Mouse (Mus musculus) hindbrain, embryonic 11.5 days (tissue): Measurements from ENCODE around the gene Smim20. TPM values are rescaled to one million over a fixed set of nuclear protein-coding genes. Genes with fewer than 3 reads are reported as not detected.

ENCODE experiments used
- ATAC-seq: fragments of 200-750 bp; cut with Nextera tagmentation; 2 replicates; pipeline ENCODE4 v1.8.0; 2017; ENCODE audit warnings: mild to moderate bottlenecking, moderate TSS enrichment, moderate library complexity; ENCODE audit not compliant: low FRiP score
- DNase-seq: peaks from one replicate; pipeline ENCODE4 v3.0.0-alpha.2; 2015; ENCODE audit warnings: low spot score
- H3K27ac ChIP-seq: fragments of 300-500 bp; sonication (generic); 2 replicates; pipeline ENCODE4 v1.5.1; 2014; ENCODE audit warnings: mild to moderate bottlenecking, low read depth, low read length
- H3K27me3 ChIP-seq: fragments of 300-500 bp; sonication (generic); 2 replicates; pipeline ENCODE4 v1.6.1; 2014; ENCODE audit warnings: mild to moderate bottlenecking, low read length, moderate library complexity, mixed read lengths; ENCODE audit not compliant: control insufficient read depth, insufficient read depth
- H3K36me3 ChIP-seq: fragments of 300-500 bp; sonication (generic); 2 replicates; pipeline ENCODE4 v1.6.1; 2014; ENCODE audit warnings: mild to moderate bottlenecking, low read length, moderate library complexity, mixed read lengths; ENCODE audit not compliant: control insufficient read depth, insufficient read depth
- H3K4me1 ChIP-seq: fragments of 300-500 bp; sonication (generic); replicated peaks from 2 replicates; pipeline ENCODE4 v1.6.1; 2014; ENCODE audit warnings: low read length, mixed read lengths; ENCODE audit not compliant: control insufficient read depth, insufficient read depth
- H3K4me2 ChIP-seq: fragments of 300-500 bp; sonication (generic); replicated peaks from 2 replicates; pipeline ENCODE4 v1.6.1; 2014; ENCODE audit warnings: mild to moderate bottlenecking, low read depth, low read length
- H3K4me3 ChIP-seq: fragments of 300-500 bp; sonication (generic); 2 replicates; pipeline ENCODE4 v1.5.1; 2014; ENCODE audit warnings: low read depth, low read length
- H3K9ac ChIP-seq: fragments of 300-500 bp; sonication (generic); 2 replicates; pipeline ENCODE4 v1.6.1; 2014; ENCODE audit warnings: low read depth, low read length
- H3K9me3 ChIP-seq: fragments of 300-500 bp; sonication (generic); 2 replicates; pipeline ENCODE4 v1.6.1; 2016; ENCODE audit warnings: low read length; ENCODE audit not compliant: control insufficient read depth
- WGBS: fragments of 180-500 bp; shearing (Covaris S2); extraction: QIAGEN DNeasy Blood & Tissue Kit; methylation state at CpG from one replicate; pipeline ENCODE4 v1.1.7; 2014; 5-methylcytosine and 5-hydroxymethylcytosine counted together
- polyA plus RNA-seq: library from polyadenylated mRNA; unstranded; fragments of >200 nt; fragmentation: Nextera tagmentation; extraction: Ambion mirVana; gene quantifications from 2 replicates; pipeline ENCODE4 v1.2.1, GENCODE M21; 2014

Gene Smim20
- polyA plus RNA-seq, 1 experiment from 2014 or later: 69.2 TPM

- H3K27me3 ChIP-seq: no peaks in the 10 kb centered on the region
- no peak overlapping the region for H3K27ac ChIP-seq
These were observed 56.2 kb downstream of the Smim20 start for GRCm38 (mm10) chr5:53323121-53323520.

GRCm38 (mm10) chr5:53324256-53324655 is 57.4 kb downstream of the Smim20 start:
- no peak overlapping the region for H3K4me3 ChIP-seq

More at GRCm38 (mm10) chr5:53323121-53323520, 56.2 kb downstream of the Smim20 start:
- no peak overlapping the region for H3K9ac ChIP-seq
- WGBS: 63% methylated on average over 7 of the region's 7 CpGs
- H3K4me1 ChIP-seq: no peaks in the 10 kb centered on the region
- ATAC-seq: no peak
- H3K9me3 ChIP-seq: no peaks in the 10 kb centered on the region
- no peak overlapping the region for H3K4me3 ChIP-seq
- H3K4me2 ChIP-seq: no peak overlapping the region
- peak; percentile 9 for DNase-seq
- no peaks in the 10 kb centered on the region for H3K36me3 ChIP-seq

GRCm38 (mm10) chr5:53324791-53325190 is 57.9 kb downstream of the Smim20 start:
- Histone ChIP-seq H3K27me3 (no peaks in the 10 kb centered on the region), H3K4me1 (no peaks in the 10 kb centered on the region), H3K4me3 (no peak overlapping the region), H3K36me3 (no peaks in the 10 kb centered on the region), H3K27ac (no peak overlapping the region), H3K9me3 (no peaks in the 10 kb centered on the region), H3K4me2 (no peak overlapping the region), H3K9ac (no peak overlapping the region)
- peak; percentile 19 for DNase-seq
- ATAC-seq: 0 out of 2 replicates have a peak, but pooled peaks have one; percentile 36
- WGBS: 25% methylated on average over 6 of the region's 6 CpGs

More at GRCm38 (mm10) chr5:53324256-53324655, 57.4 kb downstream of the Smim20 start:
- no peak overlapping the region for H3K4me2 ChIP-seq
- H3K27me3 ChIP-seq: no peaks in the 10 kb centered on the region
- no peak overlapping the region for H3K9ac ChIP-seq
- no peaks in the 10 kb centered on the region for H3K9me3 ChIP-seq
- no peak overlapping the region for H3K27ac ChIP-seq
- no peaks in the 10 kb centered on the region for H3K36me3 ChIP-seq
- ATAC-seq: no peak
- 69% methylated on average over 3 of the region's 3 CpGs for WGBS
- DNase-seq: no peak
- no peaks in the 10 kb centered on the region for H3K4me1 ChIP-seq

- 6% methylated on average over 8 of the region's 8 CpGs for WGBS
- Histone ChIP-seq H3K36me3 (no peaks in the 10 kb centered on the region), H3K4me1 (no peaks in the 10 kb centered on the region), H3K27me3 (no peaks in the 10 kb centered on the region), H3K4me3 (no peak overlapping the region), H3K4me2 (no peak overlapping the region), H3K9me3 (no peaks in the 10 kb centered on the region), H3K9ac (no peak overlapping the region), H3K27ac (no peak overlapping the region)
- ATAC-seq: peak; percentile 54; the same call in 1 of the 2 replicates
- peak; percentile 85 for DNase-seq
These were observed 59.1 kb downstream of the Smim20 start for GRCm38 (mm10) chr5:53326023-53326422.

DNA sequence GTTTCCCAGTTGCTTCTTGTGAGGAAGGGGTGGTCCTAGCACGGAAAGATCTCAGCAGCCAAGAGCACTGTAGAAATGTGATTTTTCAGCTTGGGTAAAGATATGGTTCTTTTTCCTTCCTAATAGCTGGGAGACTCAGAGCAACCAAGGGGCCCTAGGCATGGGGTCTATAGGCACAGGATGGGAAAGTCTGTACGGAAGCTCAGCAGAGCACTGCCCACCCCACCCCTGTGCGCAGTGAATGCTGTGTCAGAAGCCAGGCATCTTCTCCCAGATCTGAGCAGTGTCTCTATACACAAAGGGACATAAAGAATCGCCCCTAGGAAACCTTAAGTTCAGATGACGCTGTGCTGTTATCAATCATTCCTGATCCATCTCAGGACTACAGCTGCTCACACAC is 59.6 kb downstream of the Smim20 start:
- no peaks in the 10 kb centered on the region for H3K36me3 ChIP-seq
- no peak overlapping the region for H3K4me3 ChIP-seq
- DNase-seq (no peak), ATAC-seq (peak; percentile 55)
- H3K4me2 ChIP-seq: no peak overlapping the region
- H3K27ac ChIP-seq: no peak overlapping the region
- no peaks in the 10 kb centered on the region for H3K9me3 ChIP-seq
- H3K27me3 ChIP-seq: no peaks in the 10 kb centered on the region
- 70% methylated on average over 5 of the region's 5 CpGs for WGBS
- no peaks in the 10 kb centered on the region for H3K4me1 ChIP-seq
- H3K9ac ChIP-seq: no peak overlapping the region

Other genes with a start within 250 kb of the Smim20 start
- not detected in 2 replicates for gene Slc34a2, start 229.0 kb upstream of the Smim20 start, polyA plus RNA-seq
- 2.7 and 3.7 TPM in 2 replicates for gene Sel1l3, start 53.2 kb upstream of the Smim20 start, polyA plus RNA-seq
- gene Rbpj, start 199.1 kb downstream of the Smim20 start, polyA plus RNA-seq: 56.1 and 65.0 TPM in 2 replicates